Mouse (Mus musculus) forebrain, embryonic 10.5 days (tissue): ENCODE data around the gene Gm5737. TPM values are rescaled to one million over a fixed set of nuclear protein-coding genes. Genes with fewer than 3 reads are reported as not detected.

Experiments
- DNase-seq: peaks from one replicate; pipeline ENCODE4 v3.0.0-alpha.2; 2017; ENCODE audit warnings: low spot score; ENCODE audit errors: extremely low spot score
- H3K27ac ChIP-seq: fragments of 300-500 bp; sonication (generic); 2 replicates; pipeline ENCODE4 v1.5.1; 2016; ENCODE audit warnings: mild to moderate bottlenecking
- H3K27me3 ChIP-seq: fragments of 300-500 bp; sonication (generic); 2 replicates; pipeline ENCODE4 v1.6.1; 2016; ENCODE audit warnings: mild to moderate bottlenecking; ENCODE audit not compliant: poor library complexity, severe bottlenecking
- H3K36me3 ChIP-seq: fragments of 300-500 bp; sonication (generic); replicated peaks from 2 replicates; pipeline ENCODE4 v1.6.1; 2016; ENCODE audit warnings: mild to moderate bottlenecking, moderate library complexity
- H3K4me1 ChIP-seq: fragments of 300-500 bp; sonication (generic); 2 replicates; pipeline ENCODE4 v1.6.1; 2016
- H3K4me3 ChIP-seq: fragments of 300-500 bp; sonication (generic); 2 replicates; pipeline ENCODE4 v1.5.1; 2016; ENCODE audit warnings: mild to moderate bottlenecking, moderate library complexity
- H3K9me3 ChIP-seq: fragments of 300-500 bp; sonication (generic); 2 replicates; pipeline ENCODE4 v1.6.1; 2016; ENCODE audit warnings: mild to moderate bottlenecking, moderate library complexity
- whole genome bisulfite sequencing: fragments of 180-500 bp; shearing (Covaris S2); methylation state at CpG from one replicate; pipeline ENCODE4 v1.1.7; 2016; 5-methylcytosine and 5-hydroxymethylcytosine counted together
- polyA plus RNA-seq: library from polyadenylated mRNA; unstranded; fragments of >200 nt; fragmentation: Nextera tagmentation; extraction: Ambion mirVana; gene quantifications from 2 replicates; pipeline ENCODE4 v1.2.1, GENCODE M21; 2016

Gene Gm5737
- polyA plus RNA-seq, 1 experiment from 2014 or later, result not detected

DNA sequence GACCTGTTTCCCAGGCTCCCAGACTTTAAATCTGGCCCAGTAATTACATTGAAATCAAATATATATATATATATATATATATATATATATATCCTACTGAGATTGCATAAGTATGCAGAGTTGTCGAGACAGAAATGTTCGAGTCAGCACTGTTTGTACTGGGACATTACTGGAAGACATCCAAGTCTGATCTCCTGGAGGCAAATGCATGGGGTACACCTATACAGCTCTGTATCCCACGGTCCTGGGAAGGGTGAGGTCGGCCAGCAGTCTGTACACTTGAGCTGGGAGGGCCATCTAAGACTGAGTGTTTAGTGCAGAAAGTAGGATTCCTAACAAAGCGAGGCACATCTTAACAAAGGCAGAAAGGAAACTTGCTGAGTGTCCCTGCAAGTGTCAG is 57.7 kb downstream of the Gm5737 start:
- DNase-seq, result no peak
- WGBS, result 85% methylated on average over 5 of the region's 5 CpGs
- Histone ChIP-seq H3K36me3 (no peaks in the 10 kb centered on the region), H3K27ac (no peak overlapping the region), H3K9me3 (no peaks in the 10 kb centered on the region), H3K27me3 (no peaks in the 10 kb centered on the region), H3K4me3 (no peak overlapping the region), H3K4me1 (peaks cover 24% of the 10 kb centered on the region)

DNA sequence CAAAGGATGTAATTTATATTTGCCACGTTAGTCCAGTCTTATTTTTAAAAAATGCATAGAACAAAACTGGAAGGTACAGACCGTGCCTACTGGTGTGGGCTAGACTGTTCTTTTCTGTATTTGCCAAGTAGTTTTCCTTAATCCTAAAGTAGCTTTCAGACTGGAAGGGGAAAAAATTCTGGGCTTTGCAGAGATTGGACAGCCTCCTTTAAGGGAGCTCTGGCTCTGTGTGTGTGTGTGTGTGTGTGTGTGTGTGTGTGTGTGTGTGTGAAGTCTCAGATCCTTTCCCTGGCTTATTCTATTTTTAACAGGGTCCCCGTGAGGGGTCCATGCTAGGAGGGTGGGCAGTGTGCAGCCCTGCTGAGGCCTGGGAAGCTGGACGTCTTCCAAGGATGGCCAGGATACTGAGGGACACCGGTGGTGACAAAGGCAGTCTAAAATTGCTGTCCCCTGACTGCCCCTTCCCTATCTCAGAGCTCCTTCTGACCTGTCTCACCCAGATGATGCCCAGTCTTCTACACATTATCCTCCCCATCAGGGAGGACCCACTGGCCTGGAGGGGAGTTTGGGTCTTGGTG is 58.4 kb downstream of the Gm5737 start:
- Histone ChIP-seq H3K9me3 (no peaks in the 10 kb centered on the region), H3K27me3 (no peaks in the 10 kb centered on the region), H3K4me3 (no peak overlapping the region), H3K4me1 (peaks cover 17% of the 10 kb centered on the region), H3K27ac (no peak overlapping the region), H3K36me3 (no peaks in the 10 kb centered on the region)
- DNase-seq, result no peak
- 81% methylated on average over 5 of the region's 5 CpGs for WGBS

DNA sequence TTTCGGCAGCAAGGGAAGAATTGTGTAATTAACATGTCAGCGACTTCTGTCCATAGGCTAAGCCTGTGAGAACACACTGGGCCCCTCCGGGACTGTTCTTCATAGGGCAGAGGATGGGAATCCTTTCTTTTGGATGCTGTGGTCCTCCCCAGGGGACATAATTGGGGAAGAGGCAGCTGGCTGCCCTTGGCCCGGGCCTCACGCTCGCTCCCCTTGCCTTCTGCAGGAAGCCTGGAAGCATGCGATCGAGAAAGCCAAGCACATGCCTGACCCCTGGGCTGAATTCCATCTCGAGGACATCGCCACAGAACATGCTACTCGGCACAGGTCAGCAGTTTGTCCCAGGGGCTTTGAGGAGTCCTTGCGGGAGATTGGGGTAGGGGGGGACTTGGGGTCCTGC is 60.9 kb downstream of the Gm5737 start:
- WGBS, result 86% methylated on average over 12 of the region's 12 CpGs
- no peaks in the 10 kb centered on the region for H3K4me1 ChIP-seq
- no peak for DNase-seq
- H3K27me3 ChIP-seq, result no peaks in the 10 kb centered on the region
- no peak overlapping the region for H3K4me3 ChIP-seq
- no peaks in the 10 kb centered on the region for H3K9me3 ChIP-seq
- H3K27ac ChIP-seq, result no peak overlapping the region
- no peaks in the 10 kb centered on the region for H3K36me3 ChIP-seq

DNA sequence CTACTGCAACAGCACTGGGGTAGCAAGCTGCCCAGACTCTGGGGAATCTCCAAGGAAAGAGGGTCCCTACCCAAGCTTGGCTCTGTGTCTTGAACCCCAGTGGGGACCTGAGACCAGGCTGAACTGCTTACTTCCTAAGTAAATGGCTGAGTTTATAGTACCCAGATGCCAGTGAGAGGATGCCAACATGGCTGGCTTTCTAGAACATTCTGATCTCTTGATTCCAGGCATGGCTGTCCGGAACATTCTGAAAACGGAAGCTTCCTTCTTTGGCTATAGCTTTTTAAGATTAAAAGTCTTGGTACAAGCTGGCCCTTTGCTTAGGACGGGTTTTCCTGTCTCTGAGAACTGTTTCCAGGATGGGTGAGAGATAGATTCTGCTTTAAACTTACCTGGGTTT is 61.9 kb downstream of the Gm5737 start:
- WGBS, result 87% methylated on average over 3 of the region's 3 CpGs
- Histone ChIP-seq H3K36me3 (no peaks in the 10 kb centered on the region), H3K27ac (no peak overlapping the region), H3K4me1 (no peaks in the 10 kb centered on the region), H3K9me3 (no peaks in the 10 kb centered on the region), H3K4me3 (no peak overlapping the region), H3K27me3 (no peaks in the 10 kb centered on the region)
- DNase-seq, result no peak

DNA sequence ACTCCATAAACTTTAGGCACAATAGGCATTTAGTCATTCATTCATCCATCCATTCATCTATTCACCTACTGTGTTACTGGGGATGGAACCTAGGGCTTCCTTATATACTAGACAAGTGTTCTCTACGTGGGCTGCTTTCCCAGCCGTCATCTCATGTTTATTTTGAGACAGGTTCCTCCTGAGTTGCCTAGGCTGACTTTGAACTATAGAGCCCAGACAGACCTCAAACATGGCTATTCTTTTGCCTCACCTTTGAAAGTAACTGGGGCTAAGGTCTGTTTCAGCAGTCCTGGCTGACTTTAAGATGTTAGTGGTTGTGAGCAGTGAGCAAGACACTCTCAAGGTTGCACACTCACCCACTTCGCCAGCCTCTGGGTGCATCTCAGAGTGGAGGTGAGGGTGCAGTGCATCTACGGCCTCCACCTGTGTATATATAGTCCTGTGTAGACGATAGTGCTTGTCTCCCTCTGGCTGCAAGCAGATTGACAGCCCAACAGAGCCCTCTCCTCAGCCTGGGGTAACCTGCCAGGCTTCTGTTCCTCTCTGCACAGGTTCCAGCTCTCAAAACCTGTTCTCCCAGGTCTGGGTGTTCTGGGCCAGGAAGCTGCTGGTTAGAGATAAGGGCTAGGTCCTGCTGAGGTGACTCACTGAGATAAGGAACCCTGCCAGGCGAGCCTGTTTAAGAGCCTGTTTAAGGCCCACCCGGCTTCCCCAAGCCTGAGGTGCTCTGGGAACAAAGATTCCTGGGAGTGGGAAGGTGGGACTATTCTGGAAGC is 62.8 kb downstream of the Gm5737 start:
- no peak for DNase-seq
- H3K27ac ChIP-seq, result 0 out of 2 replicates have a peak overlapping the region, but pooled peaks have one; percentile 35
- H3K27me3 ChIP-seq, result no peaks in the 10 kb centered on the region
- no peaks in the 10 kb centered on the region for H3K9me3 ChIP-seq
- no peak overlapping the region for H3K4me3 ChIP-seq
- H3K4me1 ChIP-seq, result no peaks in the 10 kb centered on the region
- 77% methylated on average over 7 of the region's 7 CpGs for WGBS
- H3K36me3 ChIP-seq, result peaks cover 6% of the 10 kb centered on the region

DNA sequence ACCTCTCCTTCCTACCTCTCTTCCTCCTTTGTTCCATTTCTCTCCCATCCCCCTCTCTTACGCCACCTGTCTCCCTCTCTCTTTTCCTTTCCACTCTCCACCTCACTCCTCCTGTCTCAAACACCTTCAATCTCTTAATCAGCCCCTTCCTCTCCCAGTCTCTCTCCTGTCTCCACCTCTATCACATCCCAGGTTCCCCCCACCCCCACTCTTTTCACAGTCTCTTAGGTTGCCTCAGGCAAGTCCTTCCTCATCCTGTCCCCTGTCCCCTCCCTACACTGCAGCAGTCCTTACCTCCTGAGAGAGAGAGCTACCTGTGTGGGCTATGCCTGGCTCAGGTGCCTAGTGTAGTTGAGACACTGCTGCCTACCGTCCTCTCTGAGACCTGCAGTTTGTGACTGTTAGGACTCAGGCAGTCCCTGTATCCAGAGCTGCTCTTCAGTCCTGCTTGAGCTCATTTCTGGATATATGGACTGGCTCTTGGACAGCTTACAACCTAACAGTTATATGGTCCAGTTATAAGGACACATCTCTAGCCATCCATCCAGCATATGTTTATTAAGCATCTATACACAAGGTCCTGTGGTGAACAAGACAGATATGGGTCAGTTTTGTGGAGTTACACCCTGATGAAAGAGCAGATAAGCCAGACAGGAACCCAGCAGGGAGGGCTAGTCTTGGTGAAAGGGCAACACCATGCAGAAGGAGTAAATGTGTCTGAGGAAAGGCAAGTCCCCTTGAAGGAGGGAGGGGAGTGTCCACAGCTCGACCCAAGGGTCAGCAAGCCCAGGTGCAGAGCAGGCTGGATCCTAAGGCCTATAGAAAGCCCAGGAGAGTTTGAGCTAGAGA is 63.6 kb downstream of the Gm5737 start:
- Histone ChIP-seq H3K4me3 (no peak overlapping the region), H3K4me1 (no peaks in the 10 kb centered on the region), H3K9me3 (no peaks in the 10 kb centered on the region), H3K36me3 (peaks cover 14% of the 10 kb centered on the region), H3K27me3 (no peaks in the 10 kb centered on the region), H3K27ac (0 out of 2 replicates have a peak overlapping the region, but pooled peaks have one; percentile 35)
- no peak for DNase-seq
- 73% methylated on average over 3 of the region's 3 CpGs for WGBS

DNA sequence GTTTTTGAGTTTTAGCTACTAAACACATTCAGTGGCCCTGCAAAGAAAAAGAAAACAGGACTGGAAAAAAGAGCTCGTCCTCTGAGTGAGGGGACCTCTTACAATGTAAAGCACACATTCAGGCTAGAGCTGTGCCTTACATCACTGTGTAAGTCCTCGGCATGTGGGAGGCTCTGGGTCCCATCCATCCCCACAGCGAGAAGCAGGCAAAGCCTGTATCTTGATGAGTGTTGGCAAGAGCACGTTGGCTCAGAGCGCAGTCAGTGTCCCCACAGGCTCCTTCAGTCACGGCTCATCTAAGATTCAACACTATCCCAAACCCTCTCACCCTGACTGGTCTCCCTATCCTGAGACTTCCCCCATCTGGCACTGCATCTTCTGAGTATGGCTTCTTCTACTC is 66.1 kb downstream of the Gm5737 start:
- no peaks in the 10 kb centered on the region for H3K27me3 ChIP-seq
- H3K27ac ChIP-seq, result no peak overlapping the region
- no peak overlapping the region for H3K4me3 ChIP-seq
- H3K9me3 ChIP-seq, result no peaks in the 10 kb centered on the region
- DNase-seq, result no peak
- 81% methylated on average over 6 of the region's 6 CpGs for WGBS
- peaks cover 12% of the 10 kb centered on the region for H3K4me1 ChIP-seq
- H3K36me3 ChIP-seq, result peaks cover 22% of the 10 kb centered on the region

DNA sequence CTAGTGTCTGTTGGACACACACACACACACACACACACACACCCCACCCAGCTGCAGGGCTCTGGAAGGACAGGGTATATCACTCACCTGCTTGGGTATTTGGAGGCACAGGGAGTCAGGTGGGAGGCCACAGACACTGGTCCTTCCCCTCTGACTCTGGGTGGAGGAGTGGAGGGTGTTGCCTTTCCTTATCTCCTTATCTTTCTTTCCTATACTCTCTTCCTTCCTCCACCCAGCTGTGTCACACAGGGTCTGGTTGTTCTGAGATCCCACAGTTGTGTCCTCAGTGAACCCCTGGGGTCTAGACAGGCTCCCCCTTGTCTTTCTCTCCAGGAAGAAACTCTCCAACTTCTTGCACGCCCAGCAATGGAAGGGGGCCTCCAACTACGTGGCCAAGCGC is 67.8 kb downstream of the Gm5737 start:
- H3K4me1 ChIP-seq, result peaks cover 12% of the 10 kb centered on the region
- H3K9me3 ChIP-seq, result peaks cover 4% of the 10 kb centered on the region; the same call in 1 of the 2 replicates
- WGBS, result 90% methylated on average over 3 of the region's 3 CpGs
- H3K27me3 ChIP-seq, result no peaks in the 10 kb centered on the region
- no peak overlapping the region for H3K27ac ChIP-seq
- no peak for DNase-seq
- peaks cover 36% of the 10 kb centered on the region for H3K36me3 ChIP-seq
- H3K4me3 ChIP-seq, result no peak overlapping the region

DNA sequence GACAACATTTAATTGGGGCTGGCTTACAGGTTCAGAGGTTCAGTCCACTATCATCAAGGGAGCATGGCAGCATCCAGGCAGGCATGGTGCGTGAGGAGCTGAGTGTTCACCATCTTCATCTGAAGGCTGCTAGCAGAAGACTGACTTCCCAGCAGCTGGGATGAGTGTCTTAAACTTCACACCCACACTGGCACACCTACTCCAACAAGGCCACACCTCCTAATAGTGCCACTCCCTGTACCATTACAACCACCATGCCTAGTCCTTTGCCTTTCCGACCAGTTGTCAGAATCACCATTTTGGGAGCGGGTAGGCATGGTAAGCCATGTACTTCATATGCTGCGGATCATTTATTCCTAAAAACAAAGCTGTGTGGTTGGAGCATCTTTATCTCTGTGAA is 68.6 kb downstream of the Gm5737 start:
- WGBS, result 97% methylated on average over 4 of the region's 4 CpGs
- H3K9me3 ChIP-seq, result peaks cover 4% of the 10 kb centered on the region; the same call in 1 of the 2 replicates

More for the DNA sequence above, 68.6 kb downstream of the Gm5737 start:
- peaks cover 12% of the 10 kb centered on the region for H3K4me1 ChIP-seq
- H3K27ac ChIP-seq, result no peak overlapping the region
- DNase-seq, result no peak
- H3K36me3 ChIP-seq, result peaks cover 44% of the 10 kb centered on the region
- no peaks in the 10 kb centered on the region for H3K27me3 ChIP-seq
- H3K4me3 ChIP-seq, result no peak overlapping the region

Other genes with a start within 250 kb of the Gm5737 start
- 177 and 180 TPM in 2 replicates for gene Uqcrc2, start 177.2 kb upstream of the Gm5737 start, polyA plus RNA-seq
- 0.21 and 0.38 TPM in 2 replicates for gene Pdzd9, start 142.0 kb upstream of the Gm5737 start, polyA plus RNA-seq
- gene Mosmo, start 134.7 kb upstream of the Gm5737 start, polyA plus RNA-seq, result 11.3 and 11.4 TPM in 2 replicates
- gene Vwa3a, start 73.0 kb upstream of the Gm5737 start, polyA plus RNA-seq, result 0.11 and 0.41 TPM in 2 replicates
- gene Eef2k, start 30.5 kb downstream of the Gm5737 start, polyA plus RNA-seq, result 27.5 and 30.1 TPM in 2 replicates
- gene Polr3e, start 105.4 kb downstream of the Gm5737 start, polyA plus RNA-seq, result 44.6 and 45.5 TPM in 2 replicates
- 12.9 TPM in 2 replicates for gene Cdr2, start 169.9 kb downstream of the Gm5737 start, polyA plus RNA-seq
- 0.37 and 0.68 TPM in 2 replicates for gene Mfsd13b, start 170.1 kb downstream of the Gm5737 start, polyA plus RNA-seq
- 184 and 188 TPM in 2 replicates for gene Mettl9, start 222.1 kb downstream of the Gm5737 start, polyA plus RNA-seq